Mouse (Mus musculus): ENCODE measurements around the gene Ddx42. TPM values are rescaled to one million over a fixed set of nuclear protein-coding genes. Genes with fewer than 3 reads are reported as not detected.
"Not testable (repeated sequence)": the region's sequence is repeated elsewhere in the genome, so short reads cannot be mapped to it uniquely, and the experiment has no call there.

The Ddx42 gene
- polyA plus RNA-seq, 1 experiment from 2014 or later: 92.1 TPM

- H3K36me3 ChIP-seq (ENCODE audit: control insufficient read depth, insufficient read depth, low read length): peaks cover 12% of the 10 kb centered on the region
- H3K9me3 ChIP-seq (replicated peaks; ENCODE audit: control insufficient read depth, low read length, poor library complexity, severe bottlenecking): no peaks in the 10 kb centered on the region
- no peak for ATAC-seq
- 27% methylated on average over 7 of the region's 7 CpGs for WGBS
- peaks cover 35% of the 10 kb centered on the region for H3K4me1 ChIP-seq (ENCODE audit: control insufficient read depth, insufficient read depth, low read length)
- H3K27me3 ChIP-seq (ENCODE audit: control insufficient read depth, insufficient read depth, low read depth, low read length): no peaks in the 10 kb centered on the region
- H3K9ac ChIP-seq (ENCODE audit: low read depth, low read length): peak overlapping the region; percentile 83
- peak overlapping the region; percentile 98 for H3K4me3 ChIP-seq (ENCODE audit: low read depth, low read length)
- H3K4me2 ChIP-seq (ENCODE audit: low read length): peak overlapping the region; percentile 67
- H3K27ac ChIP-seq (ENCODE audit: low read length): peak overlapping the region; percentile 95; the same call in 1 of the 2 replicates
Measured at GRCm38 (mm10) chr11:106215450-106215859, 1.3 kb upstream of the Ddx42 start.

GRCm38 (mm10) chr11:106215927-106216729 lies 598 bp upstream of the Ddx42 start, which contains the start of gene Ccdc47:
Gene Ccdc47 (minus strand): TSS chr11:106216344.
- peak; percentile 99 for ATAC-seq
- peak within 1 kb of the TSS; percentile 96 for H3K9ac ChIP-seq (ENCODE audit: low read depth, low read length)
- peaks cover 7% of the 10 kb centered on the region; the same call in 1 of the 2 replicates for H3K36me3 ChIP-seq (ENCODE audit: control insufficient read depth, insufficient read depth, low read length)
- H3K4me1 ChIP-seq (ENCODE audit: control insufficient read depth, insufficient read depth, low read length): peaks cover 35% of the 10 kb centered on the region
- WGBS: under 1% methylated on average over 46 of the region's 46 CpGs
- peak within 1 kb of the TSS; percentile 95 for H3K27ac ChIP-seq (ENCODE audit: low read length)
- H3K9me3 ChIP-seq (replicated peaks; ENCODE audit: control insufficient read depth, low read length, poor library complexity, severe bottlenecking): no peaks in the 10 kb centered on the region
- peak within 1 kb of the TSS; percentile 73 for H3K4me2 ChIP-seq (ENCODE audit: low read length)
- H3K27me3 ChIP-seq (ENCODE audit: control insufficient read depth, insufficient read depth, low read depth, low read length): no peaks in the 10 kb centered on the region
- peak within 1 kb of the TSS; percentile 98 for H3K4me3 ChIP-seq (ENCODE audit: low read depth, low read length)

GRCm38 (mm10) chr11:106220603-106221002 lies 3.9 kb downstream of the Ddx42 start:
- Histone ChIP-seq H3K9ac (ENCODE audit: low read depth, low read length) (no peak overlapping the region), H3K4me1 (ENCODE audit: control insufficient read depth, insufficient read depth, low read length) (peaks cover 25% of the 10 kb centered on the region), H3K27me3 (ENCODE audit: control insufficient read depth, insufficient read depth, low read depth, low read length) (no peaks in the 10 kb centered on the region), H3K4me3 (ENCODE audit: low read depth, low read length) (no peak overlapping the region), H3K36me3 (ENCODE audit: control insufficient read depth, insufficient read depth, low read length) (peaks cover 5% of the 10 kb centered on the region; the same call in 1 of the 2 replicates), H3K27ac (ENCODE audit: low read length) (no peak overlapping the region), H3K9me3 (replicated peaks; ENCODE audit: control insufficient read depth, low read length, poor library complexity, severe bottlenecking) (no peaks in the 10 kb centered on the region), H3K4me2 (ENCODE audit: low read length) (no peak overlapping the region)
- ATAC-seq: no peak
- WGBS: 93% methylated on average over 3 of the region's 3 CpGs

GRCm38 (mm10) chr11:106233978-106234377 lies 17.3 kb downstream of the Ddx42 start:
- H3K27ac ChIP-seq (ENCODE audit: low read length); H3K4me1 ChIP-seq (ENCODE audit: control insufficient read depth, insufficient read depth, low read length); H3K27me3 ChIP-seq (ENCODE audit: control insufficient read depth, insufficient read depth, low read depth, low read length); H3K9me3 ChIP-seq (replicated peaks; ENCODE audit: control insufficient read depth, low read length, poor library complexity, severe bottlenecking); H3K4me2 ChIP-seq (ENCODE audit: low read length); ATAC-seq; H3K9ac ChIP-seq (ENCODE audit: low read depth, low read length); H3K4me3 ChIP-seq (ENCODE audit: low read depth, low read length): not testable (repeated sequence)
- peaks cover 30% of the 10 kb centered on the region for H3K36me3 ChIP-seq (ENCODE audit: control insufficient read depth, insufficient read depth, low read length)
- 83% methylated on average over 8 of the region's 8 CpGs for WGBS

- 100% methylated on average over 1 of the region's 1 CpGs for WGBS
- H3K36me3 ChIP-seq (ENCODE audit: control insufficient read depth, insufficient read depth, low read length): peaks cover 70% of the 10 kb centered on the region
- no peak overlapping the region for H3K9ac ChIP-seq (ENCODE audit: low read depth, low read length)
- 0 out of 2 replicates have a peak, but pooled peaks cover 5% of the 10 kb centered on the region for H3K9me3 ChIP-seq (replicated peaks; ENCODE audit: control insufficient read depth, low read length, poor library complexity, severe bottlenecking)
- no peak overlapping the region for H3K4me2 ChIP-seq (ENCODE audit: low read length)
- no peaks in the 10 kb centered on the region for H3K4me1 ChIP-seq (ENCODE audit: control insufficient read depth, insufficient read depth, low read length)
- H3K27me3 ChIP-seq (ENCODE audit: control insufficient read depth, insufficient read depth, low read depth, low read length): no peaks in the 10 kb centered on the region
- no peak overlapping the region for H3K27ac ChIP-seq (ENCODE audit: low read length)
- ATAC-seq: no peak
- H3K4me3 ChIP-seq (ENCODE audit: low read depth, low read length): no peak overlapping the region
Measured at GRCm38 (mm10) chr11:106246834-106247233, 30.1 kb downstream of the Ddx42 start.

GRCm38 (mm10) chr11:106249326-106249725 lies 32.6 kb downstream of the Ddx42 start:
- ATAC-seq: no peak
- H3K36me3 ChIP-seq (ENCODE audit: control insufficient read depth, insufficient read depth, low read length): peaks cover 56% of the 10 kb centered on the region
- no peaks in the 10 kb centered on the region for H3K4me1 ChIP-seq (ENCODE audit: control insufficient read depth, insufficient read depth, low read length)
- WGBS: 90% methylated on average over 7 of the region's 7 CpGs
- H3K9me3 ChIP-seq (replicated peaks; ENCODE audit: control insufficient read depth, low read length, poor library complexity, severe bottlenecking): 0 out of 2 replicates have a peak, but pooled peaks cover 5% of the 10 kb centered on the region
- H3K27me3 ChIP-seq (ENCODE audit: control insufficient read depth, insufficient read depth, low read depth, low read length): no peaks in the 10 kb centered on the region
- H3K4me2 ChIP-seq (ENCODE audit: low read length): no peak overlapping the region
- no peak overlapping the region for H3K4me3 ChIP-seq (ENCODE audit: low read depth, low read length)
- H3K9ac ChIP-seq (ENCODE audit: low read depth, low read length): no peak overlapping the region
- no peak overlapping the region for H3K27ac ChIP-seq (ENCODE audit: low read length)

GRCm38 (mm10) chr11:106254767-106255166 lies 38.0 kb downstream of the Ddx42 start:
- WGBS: 23% methylated on average over 2 of the region's 2 CpGs
- H3K4me1 ChIP-seq (ENCODE audit: control insufficient read depth, insufficient read depth, low read length): peaks cover 19% of the 10 kb centered on the region
- no peak for ATAC-seq
- peak overlapping the region; percentile 76 for H3K9ac ChIP-seq (ENCODE audit: low read depth, low read length)
- no peaks in the 10 kb centered on the region for H3K9me3 ChIP-seq (replicated peaks; ENCODE audit: control insufficient read depth, low read length, poor library complexity, severe bottlenecking)
- no peak overlapping the region for H3K27ac ChIP-seq (ENCODE audit: low read length)
- peak overlapping the region; percentile 98 for H3K4me2 ChIP-seq (ENCODE audit: low read length)
- H3K27me3 ChIP-seq (ENCODE audit: control insufficient read depth, insufficient read depth, low read depth, low read length): no peaks in the 10 kb centered on the region
- H3K4me3 ChIP-seq (ENCODE audit: low read depth, low read length): peak overlapping the region; percentile 71
- peaks cover 23% of the 10 kb centered on the region for H3K36me3 ChIP-seq (ENCODE audit: control insufficient read depth, insufficient read depth, low read length)

- Histone ChIP-seq H3K9ac (ENCODE audit: low read depth, low read length) (peak overlapping the region; percentile 76), H3K9me3 (replicated peaks; ENCODE audit: control insufficient read depth, low read length, poor library complexity, severe bottlenecking) (no peaks in the 10 kb centered on the region), H3K27me3 (ENCODE audit: control insufficient read depth, insufficient read depth, low read depth, low read length) (no peaks in the 10 kb centered on the region), H3K4me1 (ENCODE audit: control insufficient read depth, insufficient read depth, low read length) (peaks cover 19% of the 10 kb centered on the region), H3K27ac (ENCODE audit: low read length) (no peak overlapping the region), H3K36me3 (ENCODE audit: control insufficient read depth, insufficient read depth, low read length) (peaks cover 22% of the 10 kb centered on the region), H3K4me2 (ENCODE audit: low read length) (peak overlapping the region; percentile 98), H3K4me3 (ENCODE audit: low read depth, low read length) (peak overlapping the region; percentile 71)
- ATAC-seq: 0 out of 2 replicates have a peak, but pooled peaks have one; percentile 13
- 4% methylated on average over 22 of the region's 22 CpGs for WGBS
Measured at GRCm38 (mm10) chr11:106255174-106255573, 38.4 kb downstream of the Ddx42 start.
